Mouse (Mus musculus): Measurements from ENCODE around the gene Cd79b. TPM values are rescaled to one million over a fixed set of nuclear protein-coding genes. Genes with fewer than 3 reads are reported as not detected.

Gene Cd79b
- total and polyA plus RNA-seq, 3 experiments: 527 to 741 (median 689) TPM

DNA sequence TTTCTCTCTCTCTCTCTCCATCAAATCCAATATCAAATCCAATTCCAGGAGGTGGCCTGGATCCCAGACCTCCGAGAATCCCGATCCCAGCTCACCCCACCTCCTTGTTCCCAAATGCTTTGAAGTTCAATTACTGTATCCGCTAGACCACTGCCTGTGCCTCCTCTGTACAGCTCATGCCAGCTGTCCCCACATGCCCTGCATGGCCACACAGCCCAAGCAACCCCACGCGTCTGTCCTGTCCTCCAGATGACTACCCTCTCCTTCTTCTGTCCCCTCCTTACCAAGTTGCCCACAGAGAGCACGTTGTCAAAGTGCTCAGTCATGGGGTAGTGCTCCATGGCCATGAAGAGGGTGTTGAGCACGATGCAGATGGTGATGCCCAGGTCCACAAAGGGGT is 24.3 kb upstream of the Cd79b start:
- dilution Hi-C loops (cut with MboI; ENCODE audit: extremely low pct_ligation_motif_present, extremely low pct_unique_long_range_greater_than_20kb, low sequenced_read_pairs): no loop called here
- Histone ChIP-seq H3K4me2 (ENCODE audit: insufficient read depth, low read depth, poor library complexity, severe bottlenecking) (no peak overlapping the region), H3K36me3 (replicated peaks in 1 of 2; ENCODE audit: control insufficient read depth in 1 of 2, insufficient read depth in 1 of 2, low read length in 1 of 2) (no peaks in the 10 kb centered on the region), H3K79me2 (replicated peaks; ENCODE audit: control insufficient read depth, extremely low read depth, insufficient read depth, poor library complexity, severe bottlenecking) (no peaks in the 10 kb centered on the region), H3K27me3 (replicated peaks) (peaks cover 57% of the 10 kb centered on the region), H3K4me1 (ENCODE audit: control insufficient read depth in 1 of 2, insufficient read depth in 2 of 2) (peaks cover 2 to 7% of the 10 kb centered on the region in 2 experiments; a peak in 3 of 4 replicates), H3K9ac (ENCODE audit: insufficient read depth, low read depth) (no peak overlapping the region), H3K4me3 (replicated peaks in 1 of 3; ENCODE audit: low read depth in 2 of 3, low read length in 2 of 3, poor library complexity in 1 of 3) (no peak overlapping the region), H3K27ac (ENCODE audit: insufficient read depth, low read depth) (no peak overlapping the region), H3K9me3 (replicated peaks; ENCODE audit: low read length) (peaks cover 5% of the 10 kb centered on the region)
- DNase-seq (ENCODE audit: extremely low read depth): no peak
- TF ChIP-seq PAX5 (IDR thresholded peaks at IDR 0.05; ENCODE audit: low read length): no peak
- TF ChIP-seq ZC3H11A (IDR thresholded peaks at IDR 0.05; ENCODE audit: low read depth, low read length): no peak
- no peak for TF ChIP-seq RAD21 (IDR thresholded peaks at IDR 0.05; ENCODE audit: low read depth, low read length)
- TF ChIP-seq EP300 (IDR thresholded peaks at IDR 0.05; ENCODE audit: low read length): no peak
- no peak for TF ChIP-seq ETS1 (conservative IDR thresholded peaks at IDR 0.05; ENCODE audit: low read depth, low read length)
- TF ChIP-seq TBP (conservative IDR thresholded peaks at IDR 0.05; ENCODE audit: low read depth, low read length): no peak
- TF ChIP-seq MYC (IDR thresholded peaks at IDR 0.05; ENCODE audit: low read depth, low read length): no peak
- TF ChIP-seq NRF1 (IDR thresholded peaks at IDR 0.05; ENCODE audit: low read depth, low read length): no peak
- TF ChIP-seq MAFK (IDR thresholded peaks at IDR 0.05; ENCODE audit: insufficient replicate concordance, low read length): no peak
- TF ChIP-seq ELF1 (IDR thresholded peaks at IDR 0.05; ENCODE audit: low read depth, low read length): no peak
- TF ChIP-seq CHD1 (IDR thresholded peaks at IDR 0.05; ENCODE audit: low read depth, low read length): no peak
- TF ChIP-seq SMC3 (IDR thresholded peaks at IDR 0.05; ENCODE audit: low read depth, low read length): no peak
- TF ChIP-seq UBTF (IDR thresholded peaks at IDR 0.05; ENCODE audit: low read depth, low read length): no peak
- in situ Hi-C loops (cut with MboI; ENCODE audit: low pct_ligation_motif_present, low pct_unique_long_range_greater_than_20kb, low sequenced_read_pairs): no loop called here

DNA sequence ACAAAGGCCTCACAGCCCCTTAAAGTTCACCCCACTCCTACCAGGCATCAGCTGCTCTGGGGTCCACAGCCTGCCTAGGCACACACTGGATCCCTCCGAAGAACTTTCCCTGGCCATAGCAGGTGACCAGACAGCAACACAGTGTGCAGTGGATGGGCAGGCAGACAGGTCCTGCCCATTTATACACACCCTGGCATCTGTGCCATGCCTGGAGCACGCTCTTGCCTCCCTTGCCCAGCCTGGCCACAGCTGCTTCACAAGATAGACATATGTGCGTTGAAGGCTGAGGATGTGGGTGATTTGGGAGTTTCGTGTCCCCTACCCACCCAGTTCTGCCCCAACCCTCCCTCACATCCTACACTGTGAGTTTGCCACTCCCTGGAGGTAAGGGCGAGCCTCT is 23.5 kb upstream of the Cd79b start:
- no peak overlapping the region for H3K4me3 ChIP-seq (replicated peaks in 1 of 3; ENCODE audit: low read depth in 2 of 3, low read length in 2 of 3, poor library complexity in 1 of 3)
- H3K27ac ChIP-seq (ENCODE audit: insufficient read depth, low read depth): no peak overlapping the region
- peaks cover 51% of the 10 kb centered on the region for H3K27me3 ChIP-seq (replicated peaks)
- H3K36me3 ChIP-seq (replicated peaks in 1 of 2; ENCODE audit: control insufficient read depth in 1 of 2, insufficient read depth in 1 of 2, low read length in 1 of 2): no peaks in the 10 kb centered on the region
- dilution Hi-C loops (cut with MboI; ENCODE audit: extremely low pct_ligation_motif_present, extremely low pct_unique_long_range_greater_than_20kb, low sequenced_read_pairs): no loop called here
- no peak overlapping the region for H3K4me2 ChIP-seq (ENCODE audit: insufficient read depth, low read depth, poor library complexity, severe bottlenecking)
- no peak for TF ChIP-seq BHLHE40 (IDR thresholded peaks at IDR 0.05; ENCODE audit: low read depth, low read length)
- H3K4me1 ChIP-seq (ENCODE audit: control insufficient read depth in 1 of 2, insufficient read depth in 2 of 2): peaks cover 2 to 7% of the 10 kb centered on the region in 2 experiments; a peak in 3 of 4 replicates
- in situ Hi-C loops (cut with MboI; ENCODE audit: low pct_ligation_motif_present, low pct_unique_long_range_greater_than_20kb, low sequenced_read_pairs): no loop called here
- no peaks in the 10 kb centered on the region for H3K79me2 ChIP-seq (replicated peaks; ENCODE audit: control insufficient read depth, extremely low read depth, insufficient read depth, poor library complexity, severe bottlenecking)
- H3K9ac ChIP-seq (ENCODE audit: insufficient read depth, low read depth): no peak overlapping the region
- DNase-seq (ENCODE audit: extremely low read depth): no peak
- H3K9me3 ChIP-seq (replicated peaks; ENCODE audit: low read length): peaks cover 5% of the 10 kb centered on the region

DNA sequence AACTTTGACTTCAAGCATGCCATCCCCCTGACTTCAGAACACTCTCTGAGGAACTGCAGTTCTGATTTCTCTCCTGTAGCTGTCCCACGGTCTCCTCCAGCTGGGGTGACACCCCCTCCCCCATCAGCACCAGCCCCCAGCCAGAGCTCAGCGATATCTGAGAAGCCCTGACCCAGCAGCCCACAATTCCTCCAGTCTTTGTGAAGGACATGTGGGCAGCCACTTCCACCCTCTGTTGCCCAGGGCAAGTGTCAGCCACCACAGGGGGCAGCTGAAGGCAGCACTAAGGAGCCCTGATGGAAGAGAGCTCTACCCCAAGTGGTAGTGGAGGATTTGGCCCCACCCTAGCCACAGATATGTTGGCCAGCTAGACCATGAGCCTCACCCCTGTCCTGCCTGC is 19.5 kb upstream of the Cd79b start:
- Histone ChIP-seq H3K4me3 (replicated peaks in 1 of 3; ENCODE audit: low read depth in 2 of 3, low read length in 2 of 3, poor library complexity in 1 of 3) (no peak overlapping the region), H3K27ac (ENCODE audit: insufficient read depth, low read depth) (no peak overlapping the region), H3K9me3 (replicated peaks; ENCODE audit: low read length) (no peaks in the 10 kb centered on the region), H3K36me3 (replicated peaks in 1 of 2; ENCODE audit: control insufficient read depth in 1 of 2, insufficient read depth in 1 of 2, low read length in 1 of 2) (no peaks in the 10 kb centered on the region), H3K79me2 (replicated peaks; ENCODE audit: control insufficient read depth, extremely low read depth, insufficient read depth, poor library complexity, severe bottlenecking) (no peaks in the 10 kb centered on the region), H3K9ac (ENCODE audit: insufficient read depth, low read depth) (no peak overlapping the region), H3K4me2 (ENCODE audit: insufficient read depth, low read depth, poor library complexity, severe bottlenecking) (no peak overlapping the region), H3K4me1 (ENCODE audit: control insufficient read depth in 1 of 2, insufficient read depth in 2 of 2) (peaks cover 9 to 14% of the 10 kb centered on the region in 2 experiments), H3K27me3 (replicated peaks) (peaks cover 22% of the 10 kb centered on the region)
- no peak for DNase-seq (ENCODE audit: extremely low read depth)
- in situ Hi-C loops (cut with MboI; ENCODE audit: low pct_ligation_motif_present, low pct_unique_long_range_greater_than_20kb, low sequenced_read_pairs) (no loop called here), dilution Hi-C loops (cut with MboI; ENCODE audit: extremely low pct_ligation_motif_present, extremely low pct_unique_long_range_greater_than_20kb, low sequenced_read_pairs) (no loop called here)
- TF ChIP-seq SMC3 (IDR thresholded peaks at IDR 0.05; ENCODE audit: low read depth, low read length) (no peak), TBP (conservative IDR thresholded peaks at IDR 0.05; ENCODE audit: low read depth, low read length) (no peak), MXI1 (IDR thresholded peaks at IDR 0.05; ENCODE audit: low read depth, low read length) (no peak), UBTF (IDR thresholded peaks at IDR 0.05; ENCODE audit: low read depth, low read length) (no peak), MYC (IDR thresholded peaks at IDR 0.05; ENCODE audit: low read depth, low read length) (no peak), USF2 (conservative IDR thresholded peaks at IDR 0.05; ENCODE audit: low read depth, low read length) (no peak), JUND (conservative IDR thresholded peaks at IDR 0.05; ENCODE audit: low read depth, low read length) (no peak), ELF1 (IDR thresholded peaks at IDR 0.05; ENCODE audit: low read depth, low read length) (no peak), IRF4 (IDR thresholded peaks at IDR 0.05; ENCODE audit: low read depth, low read length) (no peak), MEF2A (IDR thresholded peaks at IDR 0.05; ENCODE audit: borderline replicate concordance, low read depth, low read length) (no peak), CHD1 (IDR thresholded peaks at IDR 0.05; ENCODE audit: low read depth, low read length) (no peak), BHLHE40 (IDR thresholded peaks at IDR 0.05; ENCODE audit: low read depth, low read length) (no peak), CTCF (conservative IDR thresholded peaks at IDR 0.05 in 1 of 2, IDR thresholded peaks at IDR 0.05 in 1 of 2; ENCODE audit: low read depth in 2 of 2, low read length in 2 of 2) (no peak), MAFK (IDR thresholded peaks at IDR 0.05; ENCODE audit: insufficient replicate concordance, low read length) (no peak), ZNF384 (IDR thresholded peaks at IDR 0.05; ENCODE audit: low read depth, low read length) (no peak), TCF12 (IDR thresholded peaks at IDR 0.05; ENCODE audit: low read depth, low read length) (no peak), GABPA (IDR thresholded peaks at IDR 0.05; ENCODE audit: insufficient replicate concordance, low read depth, low read length) (no peak), ZMIZ1 (IDR thresholded peaks at IDR 0.05; ENCODE audit: low read depth, low read length) (no peak), ZKSCAN1 (IDR thresholded peaks at IDR 0.05; ENCODE audit: borderline replicate concordance, low read depth, low read length) (no peak)
